10 mouse cellular contexts compared by ENCODE assay signal in genomic region chr14:122474891-122475556, GRCm38 (mm10). TPM values are rescaled to one million over a fixed set of nuclear protein-coding genes. Genes with fewer than 3 reads are reported as not detected.
DNase-seq lines count a peak whose midpoint lies in the region; ATAC-seq and TF ChIP-seq lines count a peak whose summit lies in the region.
"Had no signal": no experiment of that assay in that cellular context is flagged by ENCODE, and none has a peak within 500 bp of the region (broad histone marks: within the 10 kb centered on the region; RNA-seq: fewer than 3 reads in every experiment).

Gene Zic2 (plus strand): TSS chr14:122475435.

- H3K36me3 ChIP-seq in heart, embryonic 12.5 days, result no peaks in the 10 kb centered on the region
- H3K36me3 ChIP-seq in ES-Bruce4 (ENCODE audit: control insufficient read depth, insufficient read depth, low read length, poor library complexity, severe bottlenecking), result no peaks in the 10 kb centered on the region
- no peaks in the 10 kb centered on the region for H3K36me3 ChIP-seq in hindbrain, embryonic 16.5 days (ENCODE audit: control insufficient read depth, insufficient read depth, low read length)
- no peaks in the 10 kb centered on the region for H3K36me3 ChIP-seq in liver, embryonic 11.5 days (ENCODE audit: control insufficient read depth, insufficient read depth, low read length)

- H3K4me3 ChIP-seq in heart, embryonic 12.5 days, result peak within 1 kb of the TSS; percentile 54
- peak within 1 kb of the TSS; percentile 81 for H3K4me3 ChIP-seq in ES-Bruce4 (ENCODE audit: low read depth, low read length)
- peak within 1 kb of the TSS; percentile 23 for H3K4me3 ChIP-seq in cortical plate, adult 2 months (ENCODE audit: insufficient read depth, low read length)
- peak within 1 kb of the TSS; percentile 57 for H3K4me3 ChIP-seq in hindbrain, embryonic 16.5 days (ENCODE audit: low read length)
- H3K4me3 ChIP-seq in liver, embryonic 11.5 days (ENCODE audit: low read depth, low read length), result peak within 1 kb of the TSS; percentile 44

- no peak within 1 kb of the TSS for H3K27ac ChIP-seq in heart, embryonic 12.5 days (ENCODE audit: poor library complexity, severe bottlenecking)
- H3K27ac ChIP-seq in ES-Bruce4 (ENCODE audit: insufficient read depth, low read length), result no peak within 1 kb of the TSS; the same call in 1 of the 2 replicates
- H3K27ac ChIP-seq in cortical plate, adult 2 months (ENCODE audit: insufficient read depth, low read length), result peak within 1 kb of the TSS; percentile 100
- H3K27ac ChIP-seq in hindbrain, embryonic 16.5 days (ENCODE audit: low read depth, low read length), result peak within 1 kb of the TSS; percentile 94
- no peak within 1 kb of the TSS for H3K27ac ChIP-seq in liver, embryonic 11.5 days (ENCODE audit: low read depth, low read length)
- H3K27ac ChIP-seq: macrophage had no signal

- WGBS in heart, embryonic 12.5 days, result under 1% methylated on average over 47 of the region's 73 CpGs
- WGBS in hindbrain, embryonic 16.5 days, result 1% methylated on average over 35 of the region's 73 CpGs
- WGBS in liver, embryonic 11.5 days, result under 1% methylated on average over 53 of the region's 73 CpGs

- 0 out of 2 replicates have a peak, but pooled peaks have one; percentile 25 for TF ChIP-seq EP300 in ES-Bruce4 (IDR thresholded peaks at IDR 0.05; ENCODE audit: insufficient read depth, low read depth, low read length)

- peaks cover 33% of the 10 kb centered on the region for H3K4me1 ChIP-seq in heart, embryonic 12.5 days (replicated peaks)
- H3K4me1 ChIP-seq in ES-Bruce4 (ENCODE audit: control insufficient read depth, insufficient read depth, low read length), result no peaks in the 10 kb centered on the region
- no peaks in the 10 kb centered on the region for H3K4me1 ChIP-seq in cortical plate, adult 2 months (ENCODE audit: control insufficient read depth, insufficient read depth, low read length)
- peaks cover 5% of the 10 kb centered on the region; the same call in 1 of the 2 replicates for H3K4me1 ChIP-seq in hindbrain, embryonic 16.5 days (ENCODE audit: control insufficient read depth, insufficient read depth, low read depth, low read length)
- peaks cover 7% of the 10 kb centered on the region; the same call in 1 of the 2 replicates for H3K4me1 ChIP-seq in liver, embryonic 11.5 days (replicated peaks; ENCODE audit: control insufficient read depth, insufficient read depth, low read length)

- H3K9ac ChIP-seq in heart, embryonic 12.5 days, result peak within 1 kb of the TSS; percentile 35; the same call in 1 of the 2 replicates
- peak within 1 kb of the TSS; percentile 80 for H3K9ac ChIP-seq in ES-Bruce4 (ENCODE audit: low read depth, poor library complexity, severe bottlenecking)
- H3K9ac ChIP-seq in hindbrain, embryonic 16.5 days (ENCODE audit: low read depth, low read length), result peak within 1 kb of the TSS; percentile 82
- H3K9ac ChIP-seq in liver, embryonic 11.5 days (ENCODE audit: low read depth, low read length), result no peak within 1 kb of the TSS

- no peak for TF ChIP-seq POLR2A in ES-Bruce4 (IDR thresholded peaks at IDR 0.05; ENCODE audit: insufficient read depth, low read length)
- no peak for TF ChIP-seq POLR2A in cortical plate, adult 2 months (IDR thresholded peaks at IDR 0.05; ENCODE audit: extremely low read depth, insufficient read depth, low read length)

- H3K9me3 ChIP-seq in heart, embryonic 12.5 days (replicated peaks), result no peaks in the 10 kb centered on the region
- no peaks in the 10 kb centered on the region for H3K9me3 ChIP-seq in ES-Bruce4 (replicated peaks; ENCODE audit: control insufficient read depth, insufficient read depth, low read length, poor library complexity, severe bottlenecking)
- no peaks in the 10 kb centered on the region for H3K9me3 ChIP-seq in hindbrain, embryonic 16.5 days (ENCODE audit: control insufficient read depth, low read length)
- no peaks in the 10 kb centered on the region for H3K9me3 ChIP-seq in liver, embryonic 11.5 days (ENCODE audit: control insufficient read depth, low read length)

- no peak for TF ChIP-seq CTCF in ES-Bruce4 (IDR thresholded peaks at IDR 0.05; ENCODE audit: low read depth, low read length)
- no peak for TF ChIP-seq CTCF in cortical plate, adult 2 months (IDR thresholded peaks at IDR 0.05; ENCODE audit: extremely low read depth, insufficient read depth, low read length)

- H3K27me3 ChIP-seq in heart, embryonic 12.5 days (replicated peaks), result peaks cover 80% of the 10 kb centered on the region
- peaks cover 29% of the 10 kb centered on the region for H3K27me3 ChIP-seq in ES-Bruce4 (ENCODE audit: control insufficient read depth, insufficient read depth, low read length, poor library complexity, severe bottlenecking)
- peaks cover 4% of the 10 kb centered on the region for H3K27me3 ChIP-seq in hindbrain, embryonic 16.5 days (replicated peaks; ENCODE audit: control insufficient read depth, insufficient read depth, low read length)
- H3K27me3 ChIP-seq in liver, embryonic 11.5 days (replicated peaks; ENCODE audit: control insufficient read depth, insufficient read depth, low read length), result peaks cover 100% of the 10 kb centered on the region

- DNase-seq in heart, postnatal 4 days, result no peak
- peak; percentile 57 for DNase-seq in liver, embryonic 11.5 days (ENCODE audit: low spot score)
- DNase-seq in right cerebral cortex, postnatal 4 days, result peak; percentile 63
- no peak for DNase-seq in thymus, postnatal 25 days

- H3K4me2 ChIP-seq in heart, embryonic 12.5 days, result peak within 1 kb of the TSS; percentile 85
- H3K4me2 ChIP-seq in hindbrain, embryonic 16.5 days (ENCODE audit: low read length), result peak within 1 kb of the TSS; percentile 56
- H3K4me2 ChIP-seq in liver, embryonic 11.5 days, result peak within 1 kb of the TSS; percentile 62

- ATAC-seq in heart, embryonic 12.5 days (ENCODE audit: insufficient number of reproducible peaks, low FRiP score), result peak; percentile 40; the same call in 1 of the 2 replicates
- peak; percentile 82 for ATAC-seq in hindbrain, embryonic 16.5 days
- ATAC-seq in liver, embryonic 11.5 days (replicated peaks; ENCODE audit: low FRiP score), result peak; percentile 9; the same call in 1 of the 2 replicates

RNA-seq across cellular contexts. Expression of gene Zic2, which starts in this region (rescaled TPM):
- not detected in 2 replicates for polyA plus RNA-seq in heart, embryonic 12.5 days (2016; fragmentation: Nextera tagmentation; extraction: Ambion mirVana)
- total RNA-seq in heart, postnatal 4 days (2021), result not detected
- polyA plus RNA-seq in ES-Bruce4 (2011; ENCODE audit: insufficient read depth, insufficient read length, low read depth, missing spikeins), result 25.2 and 27.0 TPM in 2 replicates
- 11.1 and 11.9 TPM in 2 replicates for polyA plus RNA-seq in cortical plate, adult 2 months (2012; rRNA removed)
- 7.3 and 7.8 TPM in 2 replicates for polyA plus RNA-seq in hindbrain, embryonic 16.5 days (2015; fragmentation: Nextera tagmentation; extraction: Ambion mirVana)
- polyA plus RNA-seq in liver, embryonic 11.5 days (2014; fragmentation: Nextera tagmentation; extraction: Ambion mirVana), result not detected in 2 replicates
- total RNA-seq: MEL had no signal
- polyA plus RNA-seq: macrophage had no signal

Comparison
In these comparisons a context has a peak if more than half of its experiments do, and no peak if none do; other contexts are left out.
1. Peak in ATAC-seq, H3K4me3 ChIP-seq, H3K9ac ChIP-seq and H3K4me2 ChIP-seq in heart, embryonic 12.5 days; RNA of the gene not detected or under 1 TPM.
2. Peak in DNase-seq, ATAC-seq, H3K4me3 ChIP-seq and H3K4me2 ChIP-seq in liver, embryonic 11.5 days; RNA of the gene not detected or under 1 TPM.
3. ATAC-seq: peak in every context shown above with its lines; median percentile 82 in hindbrain, embryonic 16.5 days; 40 in heart, embryonic 12.5 days; 9 in liver, embryonic 11.5 days.
4. H3K27ac ChIP-seq: peak in cortical plate, adult 2 months (single experiment) and hindbrain, embryonic 16.5 days (single experiment); none in heart, embryonic 12.5 days (single experiment), ES-Bruce4 (single experiment) and liver, embryonic 11.5 days (single experiment).
5. H3K4me3 ChIP-seq: peak in every context shown above with its lines; median percentile 81 in ES-Bruce4; 57 in hindbrain, embryonic 16.5 days; 54 in heart, embryonic 12.5 days; 44 in liver, embryonic 11.5 days; 23 in cortical plate, adult 2 months.
6. Peak in every context shown above with its lines, with median percentiles within 50 percentile points of each other: H3K4me2 ChIP-seq.